Comparison of ENCODE assay signal across 9 mouse cellular contexts in the genomic region with DNA sequence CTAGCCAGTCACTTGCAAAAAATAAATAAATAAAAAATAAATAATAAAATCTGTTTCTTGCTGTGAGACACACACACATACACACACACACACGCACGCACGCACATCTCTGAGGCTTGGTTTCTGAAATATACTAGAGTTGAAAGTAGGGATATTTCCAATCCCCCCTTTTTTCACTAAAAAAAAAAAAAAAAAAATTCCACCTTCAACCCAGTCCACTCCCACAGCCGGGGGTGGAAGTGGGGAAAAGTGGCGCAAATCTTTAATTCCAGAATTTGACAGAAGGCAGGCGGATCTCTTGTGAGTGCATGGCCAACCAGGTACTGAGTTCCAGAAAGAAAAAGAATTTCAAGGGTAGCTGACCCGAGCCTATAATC. TPM values are rescaled to one million over a fixed set of nuclear protein-coding genes. Genes with fewer than 3 reads are reported as not detected.
DNase-seq lines count a peak whose midpoint lies in the region; ATAC-seq and TF ChIP-seq lines count a peak whose summit lies in the region.
"Had no signal": no experiment of that assay in that cellular context is flagged by ENCODE, and none has a peak within 500 bp of the region (broad histone marks: within the 10 kb centered on the region; RNA-seq: fewer than 3 reads in every experiment).

No protein-coding gene starts in this region.

- H3K9me3 ChIP-seq in forebrain, embryonic 10.5 days: no peaks in the 10 kb centered on the region
- H3K9me3 ChIP-seq in limb, embryonic 12.5 days: no peaks in the 10 kb centered on the region
- no peaks in the 10 kb centered on the region for H3K9me3 ChIP-seq in neural tube, embryonic 14.5 days (ENCODE audit: control insufficient read depth, low read length)

- DNase-seq in layer of hippocampus, adult 2 months (ENCODE audit: low spot score in 2 of 2): no peak
- DNase-seq in layer of hippocampus, adult 9-11 months: no peak
- DNase-seq in forebrain, embryonic 10.5 days (ENCODE audit: extremely low spot score, low spot score): no peak
- no peak for DNase-seq in frontal cortex, postnatal 25 days (ENCODE audit: low spot score in 2 of 2)
- no peak for DNase-seq in gastrocnemius, postnatal 14 days
- DNase-seq in thymus, adult 2 months: no peak

- intact Hi-C loops in gastrocnemius, postnatal 14 days (cut with DNase I; ENCODE audit: low total_unique reads): no loop called here

- H3K4me1 ChIP-seq in forebrain, embryonic 10.5 days: peaks cover 21% of the 10 kb centered on the region
- H3K4me1 ChIP-seq in limb, embryonic 12.5 days (replicated peaks): peaks cover 4% of the 10 kb centered on the region
- H3K4me1 ChIP-seq in neural tube, embryonic 14.5 days (ENCODE audit: control insufficient read depth, insufficient read depth, low read length): no peaks in the 10 kb centered on the region
- H3K4me1 ChIP-seq in thymus, adult 2 months (replicated peaks; ENCODE audit: control insufficient read depth, insufficient read depth, low read length): peaks cover 4% of the 10 kb centered on the region; the same call in 1 of the 2 replicates

- WGBS in forebrain, embryonic 10.5 days: 42% methylated on average over 7 of the region's 7 CpGs
- WGBS in limb, embryonic 12.5 days: 41% methylated on average over 7 of the region's 7 CpGs
- WGBS in neural tube, embryonic 14.5 days: 36% methylated on average over 7 of the region's 7 CpGs
- WGBS in thymus, adult 2 months: 58% methylated on average over 7 of the region's 7 CpGs

- no peak overlapping the region for H3K9ac ChIP-seq in limb, embryonic 12.5 days (replicated peaks)
- no peak overlapping the region for H3K9ac ChIP-seq in neural tube, embryonic 14.5 days (replicated peaks; ENCODE audit: low read depth, low read length)

- H3K36me3 ChIP-seq in forebrain, embryonic 10.5 days (replicated peaks): peaks cover 8% of the 10 kb centered on the region
- H3K36me3 ChIP-seq in limb, embryonic 12.5 days: peaks cover 4% of the 10 kb centered on the region; the same call in 1 of the 2 replicates
- no peaks in the 10 kb centered on the region for H3K36me3 ChIP-seq in neural tube, embryonic 14.5 days (ENCODE audit: control insufficient read depth, insufficient read depth, low read length)
- no peaks in the 10 kb centered on the region for H3K36me3 ChIP-seq in thymus, adult 2 months (ENCODE audit: control insufficient read depth, insufficient read depth, low read length)

- no peak for TF ChIP-seq CTCF in layer of hippocampus, adult 2 months (conservative IDR thresholded peaks at IDR 0.05)
- TF ChIP-seq CTCF in thymus, adult 2 months (IDR thresholded peaks at IDR 0.05; ENCODE audit: borderline replicate concordance, control insufficient read depth, extremely low read depth, insufficient read depth, low read length, poor library complexity): no peak

- ATAC-seq in limb, embryonic 12.5 days (ENCODE audit: insufficient number of reproducible peaks, insufficient read depth, low FRiP score, low TSS enrichment, low read depth): no peak
- ATAC-seq in neural tube, embryonic 14.5 days (ENCODE audit: low read depth): no peak

- H3K4me3 ChIP-seq in layer of hippocampus, adult 2 months: peak overlapping the region; percentile 70
- peak overlapping the region; percentile 78 for H3K4me3 ChIP-seq in forebrain, embryonic 10.5 days
- peak overlapping the region; percentile 64 for H3K4me3 ChIP-seq in limb, embryonic 12.5 days (replicated peaks)
- H3K4me3 ChIP-seq in neural tube, embryonic 14.5 days (ENCODE audit: low read depth, low read length): peak overlapping the region; percentile 71
- no peak overlapping the region for H3K4me3 ChIP-seq in thymus, adult 2 months (ENCODE audit: control insufficient read depth, insufficient read depth, low read length)

- TF ChIP-seq POLR2A in thymus, adult 2 months (IDR thresholded peaks at IDR 0.05; ENCODE audit: control insufficient read depth, extremely low read depth, insufficient read depth, low read length, poor library complexity): no peak

- H3K27me3 ChIP-seq in forebrain, embryonic 10.5 days (ENCODE audit: poor library complexity, severe bottlenecking): peaks cover 21% of the 10 kb centered on the region
- peaks cover 17% of the 10 kb centered on the region for H3K27me3 ChIP-seq in limb, embryonic 12.5 days
- peaks cover 8% of the 10 kb centered on the region for H3K27me3 ChIP-seq in neural tube, embryonic 14.5 days (ENCODE audit: control insufficient read depth, insufficient read depth, low read length)
- no peaks in the 10 kb centered on the region; the same call in 1 of the 2 replicates for H3K27me3 ChIP-seq in thymus, adult 2 months (ENCODE audit: control insufficient read depth, insufficient read depth, low read length)

- peak overlapping the region; percentile 67 for H3K4me2 ChIP-seq in limb, embryonic 12.5 days
- peak overlapping the region; percentile 59 for H3K4me2 ChIP-seq in neural tube, embryonic 14.5 days (ENCODE audit: low read depth, low read length)

- peak overlapping the region; percentile 84; the same call in 1 of the 2 replicates for H3K27ac ChIP-seq in layer of hippocampus, adult 2 months
- H3K27ac ChIP-seq in forebrain, embryonic 10.5 days: peak overlapping the region; percentile 98
- peak overlapping the region; percentile 98; the same call in 1 of the 2 replicates for H3K27ac ChIP-seq in limb, embryonic 12.5 days
- no peak overlapping the region for H3K27ac ChIP-seq in neural tube, embryonic 14.5 days (ENCODE audit: low read depth, low read length)
- no peak overlapping the region for H3K27ac ChIP-seq in thymus, adult 2 months (ENCODE audit: control insufficient read depth, insufficient read depth, low read length)

RNA-seq across cellular contexts. Expression of a gene that starts 37.2 kb away (rescaled TPM):
- not detected for total RNA-seq in layer of hippocampus, adult 2 months (2021)
- polyA plus RNA-seq in forebrain, embryonic 10.5 days (2016; fragmentation: Nextera tagmentation; extraction: Ambion mirVana): 0.20 TPM in 1 of 2 replicates, not detected in the other
- polyA plus RNA-seq in limb, embryonic 12.5 days (2016; fragmentation: Nextera tagmentation; extraction: Ambion mirVana): not detected in 2 replicates
- polyA plus RNA-seq in neural tube, embryonic 14.5 days (2014; fragmentation: Nextera tagmentation; extraction: Ambion mirVana): not detected in 2 replicates
- total RNA-seq in gastrocnemius, postnatal 14 days (2021): not detected
- polyA plus RNA-seq in thymus, adult 2 months (2012; rRNA removed): 0.09 and 0.32 TPM in 2 replicates
- total RNA-seq: left cerebral cortex, adult 18-20 months had no signal

Comparison
In these comparisons a context has a peak if more than half of its experiments do, and no peak if none do; other contexts are left out.
1. H3K27ac ChIP-seq: peak in layer of hippocampus, adult 2 months (single experiment), forebrain, embryonic 10.5 days (single experiment) and limb, embryonic 12.5 days (single experiment); none in neural tube, embryonic 14.5 days (single experiment) and thymus, adult 2 months (single experiment).